Mouse (Mus musculus) right cerebral cortex, postnatal 4 days (tissue): ENCODE results near the gene Ern1.
A peak's percentile ranks its signal among the peaks of the same experiment; 100 is the strongest.

ENCODE experiments used
- DNase-seq: peaks from one replicate; pipeline ENCODE4 v3.0.0-alpha.2; 2022

Gene Ern1

GRCm38 (mm10) chr11:106386409-106386808 lies 101.2 kb downstream of the Ern1 start:
- DNase-seq: no peak

- no peak for DNase-seq
Measured at GRCm38 (mm10) chr11:106383051-106383790, 104.4 kb downstream of the Ern1 start.

GRCm38 (mm10) chr11:106382424-106382823 lies 105.2 kb downstream of the Ern1 start:
- DNase-seq: no peak

GRCm38 (mm10) chr11:106381883-106382282 lies 105.8 kb downstream of the Ern1 start:
- DNase-seq: no peak

GRCm38 (mm10) chr11:106381011-106381410 lies 106.6 kb downstream of the Ern1 start:
- DNase-seq: no peak

- DNase-seq: no peak
Measured at GRCm38 (mm10) chr11:106374979-106375378, 112.7 kb downstream of the Ern1 start.

GRCm38 (mm10) chr11:106374559-106374958 lies 113.1 kb downstream of the Ern1 start:
- DNase-seq: no peak

GRCm38 (mm10) chr11:106373998-106374397 lies 113.7 kb downstream of the Ern1 start:
- no peak for DNase-seq

- DNase-seq: peak; percentile 77
Measured at GRCm38 (mm10) chr11:106366316-106366715, 121.3 kb downstream of the Ern1 start.

- DNase-seq: no peak
Measured at GRCm38 (mm10) chr11:106365366-106365765, 122.3 kb downstream of the Ern1 start, which contains the start of gene Prr29. Gene Prr29 (plus strand): TSS chr11:106365472.

- DNase-seq: peak; percentile 12
Measured at GRCm38 (mm10) chr11:106364712-106365111, 122.9 kb downstream of the Ern1 start.

GRCm38 (mm10) chr11:106359350-106359749 lies 128.3 kb downstream of the Ern1 start:
- no peak for DNase-seq

- no peak for DNase-seq
Measured at GRCm38 (mm10) chr11:106355382-106356128, 132.1 kb downstream of the Ern1 start.

- no peak for DNase-seq
Measured at GRCm38 (mm10) chr11:106354181-106354580, 133.5 kb downstream of the Ern1 start.

GRCm38 (mm10) chr11:106353188-106353587 lies 134.5 kb downstream of the Ern1 start, which contains the start of gene Scn4a:
Gene Scn4a (minus strand): TSS chr11:106353288.
- DNase-seq: no peak

GRCm38 (mm10) chr11:106351941-106352340 lies 135.7 kb downstream of the Ern1 start:
- no peak for DNase-seq

- DNase-seq: no peak
Measured at GRCm38 (mm10) chr11:106351253-106351652, 136.4 kb downstream of the Ern1 start.

- no peak for DNase-seq
Measured at GRCm38 (mm10) chr11:106350853-106351252, 136.8 kb downstream of the Ern1 start.

- no peak for DNase-seq
Measured at GRCm38 (mm10) chr11:106349772-106350171, 137.9 kb downstream of the Ern1 start.

GRCm38 (mm10) chr11:106344910-106345309 lies 142.7 kb downstream of the Ern1 start:
- DNase-seq: no peak
